Mouse (Mus musculus) cortical plate, adult 2 months (tissue): ENCODE data around the gene Ghr.

Experiments
- CTCF ChIP-seq: fragments of 200-500 bp; IDR thresholded peaks from 2 replicates; pipeline ENCODE4 v1.5.1; 2011; ENCODE audit warnings: mild to moderate bottlenecking, control low read depth, low read length; ENCODE audit not compliant: insufficient read depth; ENCODE audit errors: extremely low read depth
- POLR2A ChIP-seq: fragments of 200-500 bp; IDR thresholded peaks from 2 replicates; pipeline ENCODE4 v1.6.1; 2011; ENCODE audit warnings: mild to moderate bottlenecking, low read length, control low read depth; ENCODE audit not compliant: insufficient read depth; ENCODE audit errors: extremely low read depth

GRCm38 (mm10) chr15:3514027-3514426 lies 69.3 kb downstream of the Ghr start:
- TF ChIP-seq POLR2A, result no peak
- no peak for TF ChIP-seq CTCF
